Mouse (Mus musculus) left cerebral cortex, postnatal 14 days (tissue): ENCODE results near the gene Kcnip2. TPM values are rescaled to one million over a fixed set of nuclear protein-coding genes. Genes with fewer than 3 reads are reported as not detected.
A peak's percentile ranks its signal among the peaks of the same experiment; 100 is the strongest.

ENCODE experiments used
- DNase-seq, 2 experiments: peaks; one replicate each; pipeline ENCODE4 v3.0.0; 2021 to 2022; ENCODE audit warnings: low spot score in 2 of 2, mixed read lengths in 1 of 2
- intact Hi-C: fragments of 180-260 bp; cut with DNase I; formaldehyde crosslinking; loops from one replicate; pipeline ENCODE4 v1.15.1; 2025
- long read RNA-seq, 2 experiments: library from polyadenylated mRNA; stranded (forward); transcript quantifications; one replicate each; pipeline ENCODE4 v2.0.0; 2021
- total RNA-seq, 2 experiments: library from RNA; stranded (reverse); gene quantifications; 2 replicates each; pipeline ENCODE4 v1.2.3; 2021

Gene Kcnip2
- 100 to 1,000 TPM; 129 to 143 TPM for total RNA-seq
- long read RNA-seq, experiment 1, transcript Kcnip2-209 (10 exons, 2,395 nt): major isoform, 95 of 133 reads
- long read RNA-seq, experiment 1, transcript Kcnip2-202 (9 exons, 2,302 nt): minor isoform, 9 of 133 reads
- long read RNA-seq, experiment 1, transcript Kcnip2-208 (8 exons, 693 nt): minor isoform, 6 of 133 reads
- long read RNA-seq, experiment 1, partial matches to known transcripts: 4 of 133 reads
- long read RNA-seq, experiment 1, other reads (novel, unspliced or antisense): 18 of 133 reads
- long read RNA-seq, experiment 2, transcript Kcnip2-208 (8 exons, 693 nt): minor isoform, 5 of 124 reads
- long read RNA-seq, experiment 2, transcript Kcnip2-209 (10 exons, 2,395 nt): major isoform, 90 of 124 reads
- long read RNA-seq, experiment 2, partial matches to known transcripts: 12 of 124 reads
- long read RNA-seq, experiment 2, other reads (novel, unspliced or antisense): 12 of 124 reads

- intact Hi-C loops: no loop called here
- DNase-seq: peak; percentile 55 to 62
Observed at GRCm38 (mm10) chr19:45815831-45816405, at the start of gene Kcnip2. Kcnip2 (minus strand) TSS chr19:45816061.

- intact Hi-C loops: no loop called here
- DNase-seq: no peak
Observed at GRCm38 (mm10) chr19:45855284-45855920, 39.5 kb upstream of the Kcnip2 start.

GRCm38 (mm10) chr19:45854521-45854920 lies 38.7 kb upstream of the Kcnip2 start:
- intact Hi-C loops: no loop called here
- DNase-seq: no peak

GRCm38 (mm10) chr19:45847733-45848093 lies 31.9 kb upstream of the Kcnip2 start:
- intact Hi-C loops: no loop called here
- DNase-seq: no peak

GRCm38 (mm10) chr19:45847016-45847732 lies 31.3 kb upstream of the Kcnip2 start:
- peak in 1 of 2 experiments; percentile 33 for DNase-seq
- intact Hi-C loops: no loop called here

GRCm38 (mm10) chr19:45844209-45844608 lies 28.3 kb upstream of the Kcnip2 start:
- DNase-seq: no peak
- intact Hi-C loops: no loop called here

- intact Hi-C loops: no loop called here
- no peak for DNase-seq
Observed at GRCm38 (mm10) chr19:45843424-45843823, 27.6 kb upstream of the Kcnip2 start.

GRCm38 (mm10) chr19:45837050-45837994 lies 21.5 kb upstream of the Kcnip2 start:
- intact Hi-C loops: no loop called here
- peak in 1 of 2 experiments; percentile 26 for DNase-seq

GRCm38 (mm10) chr19:45835490-45835889 lies 19.6 kb upstream of the Kcnip2 start:
- DNase-seq: no peak
- intact Hi-C loops: no loop called here

GRCm38 (mm10) chr19:45833665-45834064 lies 17.8 kb upstream of the Kcnip2 start:
- no peak for DNase-seq
- intact Hi-C loops: no loop called here

- DNase-seq: no peak
- intact Hi-C loops: no loop called here
Observed at GRCm38 (mm10) chr19:45830679-45831078, 14.8 kb upstream of the Kcnip2 start.

GRCm38 (mm10) chr19:45827736-45828135 lies 11.9 kb upstream of the Kcnip2 start:
- DNase-seq: no peak
- intact Hi-C loops: no loop called here

GRCm38 (mm10) chr19:45827125-45827524 lies 11.3 kb upstream of the Kcnip2 start:
- intact Hi-C loops: no loop called here
- DNase-seq: no peak

- DNase-seq: no peak
- intact Hi-C loops: no loop called here
Observed at GRCm38 (mm10) chr19:45826146-45826545, 10.3 kb upstream of the Kcnip2 start.

- intact Hi-C loops: no loop called here
- no peak for DNase-seq
Observed at GRCm38 (mm10) chr19:45821832-45822231, 6.0 kb upstream of the Kcnip2 start.

- peak; percentile 42 to 57 for DNase-seq
- intact Hi-C loops: no loop called here
Observed at GRCm38 (mm10) chr19:45817816-45818490, 2.1 kb upstream of the Kcnip2 start.

- intact Hi-C loops: no loop called here
- no peak for DNase-seq
Observed at GRCm38 (mm10) chr19:45816727-45817126, 866 bp upstream of the Kcnip2 start.

- intact Hi-C loops: no loop called here
- DNase-seq: peak; percentile 15 to 52
Observed at GRCm38 (mm10) chr19:45815170-45815569, 691 bp downstream of the Kcnip2 start.
